Comparison of ENCODE assay signal across 18 mouse cellular contexts in genomic region chr16:45762859-45763505, GRCm38 (mm10). TPM values are rescaled to one million over a fixed set of nuclear protein-coding genes. Genes with fewer than 3 reads are reported as not detected.
DNase-seq lines count a peak whose midpoint lies in the region; ATAC-seq and TF ChIP-seq lines count a peak whose summit lies in the region.
"Had no signal": no experiment of that assay in that cellular context is flagged by ENCODE, and none has a peak within 500 bp of the region (broad histone marks: within the 10 kb centered on the region; RNA-seq: fewer than 3 reads in every experiment).

No protein-coding gene starts in this region.

- intact Hi-C loops in heart, adult 2 months (cut with DNase I) = no loop called here
- intact Hi-C loops in left cerebral cortex, postnatal 25 days (cut with DNase I) = no loop called here

- no peak overlapping the region for H3K4me2 ChIP-seq in heart, postnatal 0 days (ENCODE audit: low read depth, low read length)
- no peak overlapping the region for H3K4me2 ChIP-seq in limb, embryonic 14.5 days (replicated peaks; ENCODE audit: low read depth, low read length, severe bottlenecking)
- H3K4me2 ChIP-seq: embryonic facial prominence, embryonic 12.5 days; heart, embryonic 15.5 days; hindbrain, embryonic 12.5 days; intestine, embryonic 15.5 days; limb, embryonic 12.5 days; stomach, embryonic 15.5 days had no signal

- 0 out of 2 replicates have a peak overlapping the region, but pooled peaks have one; percentile 11 for H3K27ac ChIP-seq in heart, postnatal 0 days (ENCODE audit: low read depth)
- no peak overlapping the region for H3K27ac ChIP-seq in heart, adult 2 months
- H3K27ac ChIP-seq in limb, embryonic 14.5 days (replicated peaks; ENCODE audit: low read depth, low read length) = no peak overlapping the region
- H3K27ac ChIP-seq: embryonic facial prominence, embryonic 12.5 days; forebrain, embryonic 10.5 days; heart, embryonic 15.5 days; hindbrain, embryonic 12.5 days; intestine, embryonic 15.5 days; limb, embryonic 12.5 days; stomach, embryonic 15.5 days had no signal

- H3K9ac ChIP-seq in heart, postnatal 0 days (replicated peaks; ENCODE audit: low read depth, low read length) = no peak overlapping the region
- no peak overlapping the region for H3K9ac ChIP-seq in heart, adult 2 months (ENCODE audit: low read depth, low read length)
- H3K9ac ChIP-seq in limb, embryonic 14.5 days (ENCODE audit: low read depth, low read length, severe bottlenecking) = no peak overlapping the region
- H3K9ac ChIP-seq: embryonic facial prominence, embryonic 12.5 days; heart, embryonic 15.5 days; hindbrain, embryonic 12.5 days; intestine, embryonic 15.5 days; limb, embryonic 12.5 days; stomach, embryonic 15.5 days had no signal

- H3K4me3 ChIP-seq in heart, postnatal 0 days (ENCODE audit: low read depth, low read length) = no peak overlapping the region
- H3K4me3 ChIP-seq in heart, adult 2 months = no peak overlapping the region
- no peak overlapping the region for H3K4me3 ChIP-seq in limb, embryonic 14.5 days (replicated peaks; ENCODE audit: low read length)
- H3K4me3 ChIP-seq: embryonic facial prominence, embryonic 12.5 days; forebrain, embryonic 10.5 days; heart, embryonic 15.5 days; hindbrain, embryonic 12.5 days; intestine, embryonic 15.5 days; limb, embryonic 12.5 days; megakaryocyte, embryonic 14.5 days; stomach, embryonic 15.5 days had no signal

- ATAC-seq in heart, postnatal 0 days (ENCODE audit: insufficient read depth, low read depth) = no peak
- ATAC-seq in limb, embryonic 14.5 days (ENCODE audit: low FRiP score, low read depth) = no peak
- ATAC-seq: intestine, embryonic 15.5 days had no signal

- peaks cover 76% of the 10 kb centered on the region for H3K36me3 ChIP-seq in heart, postnatal 0 days (replicated peaks; ENCODE audit: control insufficient read depth, insufficient read depth, low read length)
- peaks cover 22% of the 10 kb centered on the region for H3K36me3 ChIP-seq in heart, adult 2 months (ENCODE audit: control insufficient read depth, insufficient read depth, low read length)
- peaks cover 69% of the 10 kb centered on the region for H3K36me3 ChIP-seq in limb, embryonic 14.5 days (ENCODE audit: control insufficient read depth, insufficient read depth, low read length)

- no peak for TF ChIP-seq CTCF in heart, postnatal 0 days (IDR thresholded peaks at IDR 0.05; ENCODE audit: low read depth)
- TF ChIP-seq CTCF in heart, adult 2 months (IDR thresholded peaks at IDR 0.05) = no peak

- no peaks in the 10 kb centered on the region for H3K27me3 ChIP-seq in heart, postnatal 0 days (ENCODE audit: control insufficient read depth, insufficient read depth, low read length)
- no peaks in the 10 kb centered on the region for H3K27me3 ChIP-seq in heart, adult 2 months (ENCODE audit: control insufficient read depth, insufficient read depth, low read length)
- H3K27me3 ChIP-seq in limb, embryonic 14.5 days (ENCODE audit: control insufficient read depth, insufficient read depth, low read length) = no peaks in the 10 kb centered on the region
- H3K27me3 ChIP-seq: embryonic facial prominence, embryonic 12.5 days; heart, embryonic 15.5 days; hindbrain, embryonic 12.5 days; intestine, embryonic 15.5 days; limb, embryonic 12.5 days; megakaryocyte, embryonic 14.5 days; stomach, embryonic 15.5 days had no signal

- WGBS in heart, postnatal 0 days = 54% methylated on average over 13 of the region's 13 CpGs
- WGBS in heart, adult 2 months = 81% methylated on average over 13 of the region's 13 CpGs
- 39% methylated on average over 13 of the region's 13 CpGs for WGBS in limb, embryonic 14.5 days

- 0 out of 2 replicates have a peak, but pooled peaks cover 3% of the 10 kb centered on the region for H3K4me1 ChIP-seq in heart, postnatal 0 days (ENCODE audit: control insufficient read depth, insufficient read depth)
- peaks cover 14% of the 10 kb centered on the region for H3K4me1 ChIP-seq in heart, adult 2 months (ENCODE audit: control insufficient read depth, insufficient read depth, low read length)
- H3K4me1 ChIP-seq in limb, embryonic 14.5 days (ENCODE audit: control insufficient read depth, insufficient read depth, low read length) = no peaks in the 10 kb centered on the region
- H3K4me1 ChIP-seq: embryonic facial prominence, embryonic 12.5 days; forebrain, embryonic 10.5 days; hindbrain, embryonic 12.5 days; intestine, embryonic 15.5 days; megakaryocyte, embryonic 14.5 days; stomach, embryonic 15.5 days had no signal

- H3K9me3 ChIP-seq in heart, postnatal 0 days (replicated peaks; ENCODE audit: control insufficient read depth, low read length) = no peaks in the 10 kb centered on the region
- no peaks in the 10 kb centered on the region for H3K9me3 ChIP-seq in limb, embryonic 14.5 days (ENCODE audit: control insufficient read depth, low read length)
- H3K9me3 ChIP-seq: embryonic facial prominence, embryonic 12.5 days; forebrain, embryonic 10.5 days; heart, embryonic 15.5 days; hindbrain, embryonic 12.5 days; intestine, embryonic 15.5 days; limb, embryonic 12.5 days; megakaryocyte, embryonic 14.5 days; stomach, embryonic 15.5 days had no signal

- no peak for DNase-seq in heart, postnatal 0 days (ENCODE audit: low spot score)
- no peak for DNase-seq in heart, adult 2 months
- DNase-seq in embryo, embryonic 11 days = peak; percentile 47
- DNase-seq in limb, embryonic 14.5 days (ENCODE audit: low spot score) = peak; percentile 44
- DNase-seq in lung, postnatal 4 days = peak; percentile 22 to 25
- DNase-seq in cerebellum, adult 11-12 months = no peak
- no peak for DNase-seq in left cerebral cortex, postnatal 25 days (ENCODE audit: low spot score in 2 of 2)
- DNase-seq: cerebellum, postnatal 14 days; gastrocnemius, postnatal 14 days; layer of hippocampus, postnatal 36 days had no signal

- TF ChIP-seq EP300 in heart, postnatal 0 days (IDR thresholded peaks at IDR 0.05; ENCODE audit: low read depth) = no peak
- no peak for TF ChIP-seq EP300 in heart, adult 2 months (IDR thresholded peaks at IDR 0.05; ENCODE audit: insufficient read depth, low read depth, low read length)

- no peak for TF ChIP-seq POLR2A in heart, adult 2 months (IDR thresholded peaks at IDR 0.05; ENCODE audit: insufficient read depth, low read depth, low read length)
- no peak for TF ChIP-seq POLR2A in limb, embryonic 14.5 days (IDR thresholded peaks at IDR 0.05; ENCODE audit: borderline replicate concordance, extremely low read depth, insufficient read depth, insufficient read length)

- H3K79me2 ChIP-seq in heart, adult 2 months (replicated peaks; ENCODE audit: control insufficient read depth, insufficient read depth, low read length) = no peaks in the 10 kb centered on the region

RNA-seq across cellular contexts. Expression of gene Abhd10, which starts 20.2 kb away (rescaled TPM):
- 8.7 and 10.4 TPM in 2 replicates for total RNA-seq in heart, postnatal 0 days (2014; rRNA removed; ENCODE audit: low replicate concordance)
- 30.8 and 32.8 TPM in 2 replicates for polyA plus RNA-seq in heart, postnatal 0 days (2015; fragmentation: Nextera tagmentation; extraction: Ambion mirVana)
- 10 to 100 TPM; 15.8 to 17.1 TPM for total RNA-seq in heart, adult 2 months (2021)
- polyA plus RNA-seq in heart, adult 2 months (2012; rRNA removed) = 11.5 and 15.8 TPM in 2 replicates
- 23.1 and 28.3 TPM in 2 replicates for polyA plus RNA-seq in limb, embryonic 14.5 days (2012; rRNA removed)
- 29.6 and 32.9 TPM in 2 replicates for polyA plus RNA-seq in limb, embryonic 14.5 days (2014; fragmentation: Nextera tagmentation; extraction: Ambion mirVana)
- total RNA-seq in left cerebral cortex, postnatal 25 days (2021) = 10 to 100 TPM; 23.0 to 25.4 TPM

RNA-seq across cellular contexts. Expression of gene Tagln3, which starts 38.6 kb away (rescaled TPM):
- total RNA-seq in heart, postnatal 0 days (2014; rRNA removed; ENCODE audit: low replicate concordance) = 1.3 TPM in 1 of 2 replicates, not detected in the other
- polyA plus RNA-seq in heart, postnatal 0 days (2015; fragmentation: Nextera tagmentation; extraction: Ambion mirVana) = 0.57 and 0.82 TPM in 2 replicates
- total RNA-seq in heart, adult 2 months (2021) = 1 to 10 TPM in 1 of 2 experiments, under 1 TPM in 1; 0.57 to 1.4 TPM
- 1.4 and 1.6 TPM in 2 replicates for polyA plus RNA-seq in heart, adult 2 months (2012; rRNA removed)
- 12.9 and 14.6 TPM in 2 replicates for polyA plus RNA-seq in limb, embryonic 14.5 days (2012; rRNA removed)
- 8.1 and 10.8 TPM in 2 replicates for polyA plus RNA-seq in limb, embryonic 14.5 days (2014; fragmentation: Nextera tagmentation; extraction: Ambion mirVana)
- 100 to 1,000 TPM; 309 to 348 TPM for total RNA-seq in left cerebral cortex, postnatal 25 days (2021)

Comparison
In these comparisons a context has a peak if more than half of its experiments do, and no peak if none do; other contexts are left out.
1. DNase-seq: peak in embryo, embryonic 11 days (single experiment), limb, embryonic 14.5 days (single experiment) and lung, postnatal 4 days (2 of 2); none in heart, postnatal 0 days (single experiment), heart, adult 2 months (0 of 2), cerebellum, adult 11-12 months (single experiment) and left cerebral cortex, postnatal 25 days (0 of 2).
2. RNA of gene Tagln3, which starts 38.6 kb away (total RNA-seq): 309 to 348 TPM in left cerebral cortex, postnatal 25 days; 0.57 to 1.4 TPM in heart, adult 2 months and 1.3 TPM in heart, postnatal 0 days; every median in the first group is over 100 times any median in the second.